Mouse (Mus musculus): ENCODE results near the gene Cyp11a1.

DNA sequence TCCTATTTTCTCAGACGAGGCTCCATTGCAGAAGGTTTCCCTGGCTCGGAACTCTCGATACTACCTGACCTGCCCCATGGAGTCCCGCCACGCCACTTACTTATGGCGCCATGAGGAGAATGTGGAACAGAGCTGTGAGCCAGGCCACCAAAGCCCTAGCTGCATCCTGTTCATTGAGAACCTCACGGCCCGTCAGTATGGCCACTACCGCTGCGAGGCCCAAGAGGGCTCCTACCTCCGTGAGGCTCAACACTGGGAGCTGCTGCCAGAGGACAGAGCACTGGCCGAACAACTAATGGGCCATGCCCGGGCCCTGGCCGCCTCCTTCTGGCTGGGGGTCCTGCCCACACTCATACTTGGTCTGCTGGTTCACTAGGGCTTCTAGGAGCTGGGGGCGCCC is 45.0 kb upstream of the Cyp11a1 start:
- no peak for TF ChIP-seq CTCF (IDR thresholded peaks at IDR 0.05; ENCODE audit: low read depth)
- TF ChIP-seq EP300 (optimal IDR thresholded peaks at IDR 0.05): no peak

Measured in stomach, postnatal 0 days (tissue).